Mouse (Mus musculus): ENCODE results near the gene Tsnax.

GRCm38 (mm10) chr8:125049826-125050225 lies 37.0 kb downstream of the Tsnax start:
- TF ChIP-seq CTCF (IDR thresholded peaks at IDR 0.05), result no peak
- TF ChIP-seq EP300 (IDR thresholded peaks at IDR 0.05), result no peak
